Mouse (Mus musculus): Measurements from ENCODE around the gene Nos1ap.

Nos1ap gene

DNA sequence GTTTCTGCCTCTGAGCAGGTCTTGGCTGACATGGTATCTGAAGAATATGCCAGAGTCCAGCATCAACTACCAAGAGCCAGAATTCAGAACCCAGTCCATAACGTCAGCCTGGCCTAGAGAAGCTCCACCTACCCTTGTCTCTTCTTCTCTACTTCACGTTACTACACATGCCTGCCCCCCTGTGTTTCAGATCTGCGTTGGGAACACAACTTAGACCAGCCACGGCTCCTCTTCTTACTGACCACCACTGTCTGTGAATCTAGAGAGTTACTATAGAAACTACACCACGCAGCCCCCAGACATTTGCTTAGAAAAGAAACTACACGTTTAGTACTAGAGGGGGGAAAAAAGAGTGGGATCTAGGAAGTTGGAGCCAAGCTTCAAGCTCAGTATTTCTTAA, 2.9 kb downstream of the Nos1ap start:
- DNase-seq: peak in 1 of 2 experiments; percentile 21

GRCm38 (mm10) chr1:170583925-170584324, 5.7 kb downstream of the Nos1ap start:
- DNase-seq: no peak

DNA sequence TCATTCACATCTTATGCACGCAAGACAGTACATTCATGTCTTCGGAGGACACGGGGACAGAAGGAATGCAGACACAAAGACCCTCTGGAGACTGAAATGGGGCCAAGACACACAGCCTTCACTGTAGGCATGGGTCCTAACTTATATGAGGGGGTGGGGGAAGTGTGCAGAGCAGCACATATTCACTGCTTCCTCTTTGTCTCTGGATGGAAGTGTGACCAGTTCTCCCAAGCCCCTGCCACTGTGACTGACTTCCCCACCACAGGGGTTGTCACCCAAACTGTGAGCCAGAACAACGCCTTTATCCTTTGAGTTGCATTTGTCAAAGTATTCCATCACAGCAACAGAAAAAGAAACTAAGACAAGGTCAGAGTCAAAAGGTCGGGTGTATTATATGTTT, 7.3 kb downstream of the Nos1ap start:
- DNase-seq: no peak

- DNase-seq: no peak
Observed at GRCm38 (mm10) chr1:170580485-170581110, 9.1 kb downstream of the Nos1ap start.

- no peak for DNase-seq
Observed at GRCm38 (mm10) chr1:170579476-170579875, 10.2 kb downstream of the Nos1ap start.

GRCm38 (mm10) chr1:170579063-170579462, 10.6 kb downstream of the Nos1ap start:
- no peak for DNase-seq

- peak in 1 of 2 experiments; percentile 30 for DNase-seq
Observed at GRCm38 (mm10) chr1:170576728-170577065, 13.0 kb downstream of the Nos1ap start.

DNA sequence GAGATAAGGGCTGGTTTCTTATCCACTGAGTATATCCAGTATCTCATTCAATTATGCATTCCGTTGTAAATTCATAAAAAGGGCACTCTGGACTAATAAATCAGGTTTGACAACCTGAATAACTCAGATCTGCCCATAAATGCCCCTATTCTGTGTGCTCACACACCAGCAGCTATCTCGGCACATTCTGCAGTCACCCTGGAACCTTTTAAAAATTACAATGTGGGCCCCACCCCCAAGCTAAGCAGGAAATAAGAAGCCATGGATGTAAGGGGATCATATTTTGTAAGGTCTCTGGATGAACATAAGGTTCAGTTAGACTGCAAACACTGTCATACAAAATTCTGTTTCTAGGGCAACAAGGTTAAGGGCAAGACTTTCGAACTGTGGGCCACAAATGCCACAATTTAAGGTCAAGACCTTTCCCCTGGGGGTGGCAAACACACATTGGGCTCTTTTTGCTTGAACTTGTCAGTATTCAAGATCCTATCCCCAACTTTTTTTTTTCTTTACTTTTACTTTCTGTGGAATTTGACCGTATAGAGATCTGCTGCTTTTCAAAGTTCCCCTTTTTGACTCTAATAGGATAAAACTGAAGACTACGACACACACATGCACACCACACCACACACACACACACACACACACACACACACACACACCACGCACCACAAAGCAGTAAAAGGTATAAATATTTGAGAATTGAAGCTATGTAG, 13.5 kb downstream of the Nos1ap start:
- DNase-seq: no peak

DNA sequence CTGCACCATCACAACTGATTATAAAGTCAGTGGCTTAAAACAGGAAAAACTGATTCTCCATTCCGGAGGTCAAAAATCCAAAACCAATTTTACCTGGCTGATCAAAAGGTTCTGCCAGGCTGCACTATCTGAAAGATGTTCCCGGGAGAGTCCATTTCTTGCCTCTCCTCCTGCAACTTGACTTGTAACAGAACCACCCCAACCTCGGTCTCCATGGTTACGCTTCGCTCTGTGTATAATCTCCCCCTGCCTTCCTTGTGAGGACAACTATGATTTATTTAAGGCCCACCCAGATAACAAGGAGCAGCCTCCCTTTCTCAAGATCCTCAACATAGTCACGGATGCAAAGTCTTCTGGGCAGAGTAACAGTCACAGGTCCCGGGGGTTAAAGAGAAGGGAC, 16.5 kb downstream of the Nos1ap start:
- no peak for DNase-seq

DNA sequence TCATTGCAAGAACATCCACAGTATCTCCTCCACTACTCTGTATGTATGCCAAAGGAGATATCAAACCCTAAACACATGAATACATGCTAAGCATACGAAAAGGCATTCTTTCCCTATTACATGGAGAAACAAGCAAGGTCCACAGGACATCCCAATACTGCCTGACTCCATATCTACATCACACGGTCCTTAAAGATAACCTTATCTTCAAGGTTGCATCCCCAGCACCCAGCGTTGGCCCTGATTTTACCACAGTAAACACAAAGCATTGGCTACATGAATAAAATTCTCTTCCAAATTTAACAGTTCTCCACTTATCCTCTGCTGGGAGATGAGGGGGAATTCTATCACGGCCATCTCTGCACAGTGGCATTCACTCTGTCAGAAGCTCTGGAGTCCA, 22.7 kb downstream of the Nos1ap start:
- no peak for DNase-seq

DNA sequence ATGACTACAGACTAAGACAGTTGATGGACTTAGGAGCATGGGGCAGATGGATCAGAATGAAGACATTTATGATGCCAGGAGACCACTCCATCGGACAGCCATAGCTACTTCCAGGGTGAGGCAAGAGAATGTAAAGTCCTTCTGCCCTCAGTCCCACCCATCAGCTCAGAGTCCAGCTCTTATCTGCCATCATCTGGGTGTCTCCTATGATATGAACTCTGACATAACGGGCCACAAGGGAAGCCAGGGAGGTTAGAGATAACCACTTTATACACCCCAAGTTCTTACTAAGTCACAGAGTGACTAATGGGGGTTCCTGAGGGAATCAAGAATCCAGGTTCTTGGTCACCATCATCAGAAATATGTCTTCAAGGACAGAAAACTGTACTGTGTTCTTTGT, 23.1 kb downstream of the Nos1ap start:
- no peak for DNase-seq

DNA sequence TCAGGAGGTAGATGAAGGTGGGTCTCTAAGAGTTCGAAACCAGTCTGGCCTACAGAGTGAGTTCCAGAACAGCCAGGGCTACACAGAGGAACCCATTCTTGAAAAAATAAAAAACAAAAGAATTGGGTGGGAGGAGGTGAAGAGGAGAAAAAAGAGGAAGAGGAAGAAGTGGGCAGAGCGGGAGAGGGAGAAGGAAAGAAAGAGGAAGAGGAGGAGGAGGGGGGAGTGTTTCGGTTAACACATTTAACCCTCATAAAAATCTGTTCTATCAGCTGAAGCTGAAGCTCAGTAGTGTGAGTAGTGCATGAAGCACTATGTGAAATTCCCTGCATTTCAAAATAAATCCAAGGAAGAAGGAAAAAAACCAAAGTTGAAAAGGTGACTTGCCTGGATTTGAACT, 24.7 kb downstream of the Nos1ap start:
- no peak for DNase-seq

DNA sequence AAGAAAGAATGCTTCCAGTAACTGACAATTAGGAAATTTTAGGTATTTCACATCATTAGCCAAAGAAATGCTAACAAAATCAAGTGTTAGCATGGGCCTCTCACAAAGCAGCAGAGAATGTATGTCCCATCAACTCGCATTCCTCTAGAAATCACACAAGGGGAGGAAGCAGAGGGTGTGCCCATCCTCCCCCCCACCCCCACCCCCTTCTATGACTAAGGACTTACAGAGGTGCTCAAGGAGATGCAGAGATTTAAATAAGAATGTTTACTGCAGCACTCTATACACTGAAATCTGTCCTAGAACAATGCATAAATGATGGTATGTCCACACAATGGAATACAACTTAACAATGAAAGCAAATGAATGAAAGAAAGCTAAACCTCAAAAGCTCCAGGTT, 27.2 kb downstream of the Nos1ap start:
- DNase-seq: no peak

DNA sequence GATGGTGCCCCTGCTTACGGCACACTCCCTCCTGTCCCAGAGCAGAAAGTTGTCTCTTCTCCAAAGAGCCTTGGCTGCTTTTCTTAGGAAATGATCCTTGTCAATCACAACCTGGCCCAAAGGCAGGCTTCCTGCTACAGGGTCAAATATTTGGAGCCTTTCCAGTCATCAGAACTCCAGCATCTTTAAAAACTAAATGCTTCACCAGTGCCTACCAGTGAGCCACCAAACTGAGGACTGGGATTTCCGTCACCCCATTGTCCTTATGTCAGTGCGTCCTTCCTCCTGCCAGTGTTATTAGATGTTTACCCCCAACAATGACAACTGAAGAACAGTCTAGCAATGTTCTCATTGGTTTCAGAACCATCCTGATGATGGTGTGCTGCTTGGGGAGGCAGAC, 28.9 kb downstream of the Nos1ap start:
- DNase-seq: no peak

DNA sequence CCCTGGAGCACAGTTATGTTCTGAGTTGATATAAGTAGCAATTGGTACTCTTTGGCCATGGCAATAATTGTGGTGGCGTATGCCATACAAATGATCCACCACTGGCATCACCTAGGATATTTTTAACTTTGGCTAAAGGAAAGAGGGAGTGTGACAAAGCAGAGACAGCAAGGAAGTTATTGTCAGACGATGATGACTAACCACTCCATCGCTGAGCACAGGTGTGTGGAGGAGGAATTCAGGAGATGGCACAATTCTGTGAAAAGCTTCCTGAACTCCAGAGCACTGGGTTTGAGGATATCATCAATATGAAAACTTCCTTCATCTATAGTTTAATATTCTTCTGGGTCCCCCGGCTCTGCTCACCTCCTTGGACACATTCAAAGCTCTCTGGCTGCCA, 31.7 kb downstream of the Nos1ap start:
- DNase-seq: no peak

GRCm38 (mm10) chr1:170556696-170557095, 33.0 kb downstream of the Nos1ap start:
- DNase-seq: no peak

- peak; percentile 75 to 80 for DNase-seq
Observed at GRCm38 (mm10) chr1:170554939-170555293, 34.7 kb downstream of the Nos1ap start.

GRCm38 (mm10) chr1:170554235-170554938, 35.3 kb downstream of the Nos1ap start:
- DNase-seq: no peak

GRCm38 (mm10) chr1:170550649-170551440, 38.8 kb downstream of the Nos1ap start:
- no peak for DNase-seq

DNA sequence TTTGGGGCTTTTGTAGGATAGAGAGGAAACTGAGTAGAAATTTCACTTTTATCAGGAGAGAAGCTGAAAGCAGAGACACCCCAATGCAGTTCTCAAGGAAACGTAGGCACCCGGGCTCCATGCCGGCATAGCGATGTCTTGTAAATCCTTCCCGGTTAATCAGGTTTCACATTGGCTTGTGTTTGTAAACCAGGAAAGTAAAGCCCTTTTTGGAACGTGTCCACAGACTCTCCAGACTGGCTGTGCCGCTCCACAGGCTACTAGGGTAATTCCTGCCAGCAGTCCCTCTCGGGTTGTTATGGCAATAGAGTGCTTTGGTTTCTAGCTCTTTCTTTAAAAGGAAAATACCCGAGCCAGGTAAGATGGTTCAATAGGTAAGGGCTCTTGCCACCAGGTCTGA, 40.6 kb downstream of the Nos1ap start:
- peak; percentile 77 to 86 for DNase-seq

GRCm38 (mm10) chr1:170548192-170548795, 41.4 kb downstream of the Nos1ap start:
- DNase-seq: no peak

DNA sequence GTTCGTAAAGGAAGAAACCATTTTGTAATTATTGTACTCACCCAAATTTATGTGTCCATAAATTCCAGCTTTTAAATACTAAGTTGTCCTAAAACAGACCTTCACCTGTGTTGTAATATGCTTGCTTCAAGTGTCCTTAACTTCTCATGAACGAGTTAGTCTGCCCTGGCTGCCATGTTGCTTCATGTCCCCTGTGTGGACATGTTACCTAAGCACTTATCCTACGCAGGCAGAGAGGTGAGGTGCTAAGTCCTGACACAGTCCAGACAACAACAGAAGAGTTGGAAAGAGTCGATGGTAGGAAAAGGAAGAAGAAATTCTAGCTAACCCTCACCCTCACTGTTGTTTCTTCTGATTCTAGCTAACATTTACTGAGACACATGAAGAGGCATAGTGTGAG, 43.4 kb downstream of the Nos1ap start:
- no peak for DNase-seq

DNA sequence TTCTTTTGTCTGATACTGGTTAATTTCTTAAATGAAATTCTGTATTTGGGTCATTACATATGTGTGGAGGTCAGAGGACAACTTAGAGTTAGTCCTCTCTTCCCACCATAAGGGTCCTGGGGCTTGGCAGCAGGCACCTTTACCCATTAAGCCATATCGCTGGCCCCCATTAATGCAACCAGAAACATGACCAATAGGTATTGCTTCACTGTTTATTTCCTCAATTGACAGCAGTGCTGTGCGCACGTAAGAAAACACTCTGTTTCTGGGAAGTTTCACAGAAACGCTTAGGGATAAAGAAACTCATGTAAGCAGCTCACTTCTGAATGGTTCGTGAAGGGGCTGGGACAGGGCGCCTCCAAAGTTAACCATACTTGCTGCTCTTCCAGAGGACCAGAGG, 44.4 kb downstream of the Nos1ap start:
- DNase-seq: no peak

Measured in cerebellum, postnatal 14 days (tissue).